Mouse (Mus musculus): Measurements from ENCODE around the gene Dpp9.

GRCm38 (mm10) chr17:56147420-56147819 is 71.3 kb downstream of the Dpp9 start:
- TF ChIP-seq CTCF (IDR thresholded peaks at IDR 0.05) (no peak), EP300 (IDR thresholded peaks at IDR 0.05; ENCODE audit: insufficient read depth, low read depth, low read length) (no peak)

Data from heart, adult 2 months (tissue).